Mouse (Mus musculus) NIH3T3 (cell line): Measurements from ENCODE around the gene Furin.

Experiments used
- DNase-seq: peaks from one replicate; pipeline ENCODE4 v3.0.0-alpha.2; 2012; ENCODE audit warnings: low read depth

Furin gene

GRCm38 (mm10) chr7:80405188-80405695, at the start of gene Furin:
Gene Furin, minus strand, starts transcription at chr7:80405436.
- DNase-seq, result no peak

DNA sequence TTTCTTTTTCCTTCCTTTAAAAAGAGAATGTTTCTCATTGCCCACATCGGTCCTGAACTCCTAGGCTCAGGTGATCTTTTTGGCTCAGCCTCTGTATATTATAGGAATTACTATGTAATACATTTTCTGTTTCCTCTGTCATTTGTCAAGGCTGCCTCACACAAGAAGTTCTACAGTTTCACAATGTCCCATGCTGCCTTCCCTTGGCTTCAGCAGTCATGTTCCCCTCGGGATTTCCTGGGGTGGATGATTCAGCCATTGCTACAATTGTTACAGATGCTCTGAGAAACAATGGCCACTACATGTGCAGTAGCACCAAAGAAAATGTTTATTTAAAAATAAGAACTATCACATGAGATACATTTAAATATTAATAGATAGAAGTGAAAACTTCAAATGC, 49.5 kb upstream of the Furin start:
- peak; percentile 56 for DNase-seq

- no peak for DNase-seq
Measured at GRCm38 (mm10) chr7:80453997-80454396, 48.8 kb upstream of the Furin start.

DNA sequence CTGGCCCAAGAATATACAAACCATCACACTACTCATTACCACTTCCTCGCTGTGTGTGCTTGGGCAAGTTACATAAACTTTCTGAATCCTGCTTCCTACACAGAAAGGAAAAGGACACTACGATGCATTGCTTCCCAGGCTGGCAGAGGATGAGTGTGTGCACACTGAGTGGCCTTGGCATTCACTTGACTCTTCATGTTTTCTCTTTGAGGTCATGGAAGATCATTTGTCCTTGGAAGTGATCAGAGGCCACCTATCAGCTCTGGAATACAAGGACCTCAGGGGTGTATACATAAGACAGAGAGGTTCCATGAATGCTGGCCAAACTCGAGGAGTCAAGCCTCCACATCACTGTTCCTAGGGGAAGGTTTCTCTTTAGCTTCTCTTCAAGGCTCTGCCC, 47.9 kb upstream of the Furin start:
- DNase-seq, result no peak

DNA sequence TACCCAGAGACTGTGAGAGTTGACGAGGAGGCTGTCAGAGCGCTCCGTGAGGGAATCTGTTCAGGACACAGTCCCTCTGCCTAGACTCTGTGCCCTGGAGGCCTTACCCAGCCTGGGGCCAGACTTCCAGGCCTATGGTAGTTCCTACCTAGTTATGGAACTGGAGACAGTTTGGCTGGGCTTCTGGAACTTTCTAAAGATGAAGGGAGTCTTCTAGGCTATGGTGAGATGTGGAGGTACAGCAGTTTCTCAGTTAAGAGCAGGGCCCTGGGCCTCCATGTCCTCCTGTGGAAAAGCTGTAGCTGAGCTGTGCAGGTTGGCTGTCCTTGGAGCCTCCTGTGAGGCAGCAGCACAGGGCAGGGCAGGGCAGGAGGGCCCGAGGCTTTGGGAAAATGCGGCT, 47.0 kb upstream of the Furin start:
- no peak for DNase-seq

GRCm38 (mm10) chr7:80451550-80452232, 46.5 kb upstream of the Furin start:
- no peak for DNase-seq

- no peak for DNase-seq
Measured at GRCm38 (mm10) chr7:80450354-80450753, 45.1 kb upstream of the Furin start.

GRCm38 (mm10) chr7:80449620-80450091, 44.4 kb upstream of the Furin start:
- no peak for DNase-seq

- no peak for DNase-seq
Measured at GRCm38 (mm10) chr7:80447336-80447735, 42.1 kb upstream of the Furin start.

- peak; percentile 51 for DNase-seq
Measured at GRCm38 (mm10) chr7:80446221-80446878, 41.1 kb upstream of the Furin start.

- DNase-seq, result no peak
Measured at GRCm38 (mm10) chr7:80445492-80445891, 40.3 kb upstream of the Furin start.

DNA sequence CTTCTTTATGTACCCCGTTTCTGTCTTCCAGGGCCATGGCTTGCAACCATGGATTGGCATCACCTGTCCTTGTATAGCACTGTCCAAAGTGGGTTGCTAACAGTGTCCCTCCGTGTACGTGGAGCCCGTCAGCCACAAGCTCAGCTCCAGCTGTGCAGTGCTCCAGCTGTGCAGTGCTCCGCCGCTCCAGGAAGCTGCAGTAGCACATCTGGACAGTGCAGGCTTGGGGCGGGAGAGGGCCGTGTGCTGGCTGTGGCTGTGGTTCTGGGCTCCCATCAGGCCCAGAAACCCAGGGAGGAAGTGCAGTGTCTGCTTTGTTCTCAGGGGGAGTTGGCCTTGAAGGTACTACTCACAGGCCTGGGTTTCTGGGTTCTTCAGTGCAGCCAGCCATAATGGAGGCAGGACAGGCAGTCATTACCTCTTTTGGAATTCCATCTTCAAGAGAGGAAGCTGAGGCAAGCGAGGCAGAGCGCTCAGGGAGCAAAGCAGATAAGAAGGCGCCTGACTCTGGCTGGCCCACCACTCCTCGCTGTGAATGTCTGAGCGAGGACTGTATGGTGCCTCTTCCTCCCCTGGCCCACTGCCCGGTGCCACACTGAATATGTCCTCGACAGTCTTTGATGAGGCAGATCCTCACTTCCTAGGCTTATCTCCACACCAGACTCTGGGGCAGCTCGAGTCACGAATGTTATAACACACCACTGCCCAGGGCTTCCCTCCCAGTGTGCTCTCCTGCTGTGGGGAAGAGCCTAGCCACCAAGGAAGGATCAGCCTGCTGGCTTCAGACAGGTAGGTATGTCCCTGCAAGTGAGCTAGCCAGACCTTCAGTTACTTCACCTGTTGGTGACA, 39.4 kb upstream of the Furin start:
- DNase-seq, result no peak

DNA sequence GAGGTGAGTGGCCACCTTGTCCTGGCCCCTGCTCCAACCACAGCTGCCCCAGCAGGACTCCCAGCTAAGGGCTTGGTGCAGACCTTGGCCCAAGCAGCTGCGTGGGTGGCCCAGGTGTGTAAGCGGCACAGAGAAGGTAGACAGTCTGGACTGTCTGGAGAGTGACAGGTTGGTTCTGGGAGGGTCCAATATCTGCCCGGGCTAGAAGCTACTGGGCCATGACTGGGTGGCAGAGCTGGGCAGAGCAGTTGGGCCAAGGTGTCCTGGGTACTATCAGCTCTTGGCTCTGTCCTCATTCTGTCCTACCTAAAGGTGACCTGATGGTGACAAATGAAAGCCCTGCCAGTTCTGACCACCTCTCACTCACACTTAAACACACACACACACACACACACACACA, 37.9 kb upstream of the Furin start:
- DNase-seq, result no peak

DNA sequence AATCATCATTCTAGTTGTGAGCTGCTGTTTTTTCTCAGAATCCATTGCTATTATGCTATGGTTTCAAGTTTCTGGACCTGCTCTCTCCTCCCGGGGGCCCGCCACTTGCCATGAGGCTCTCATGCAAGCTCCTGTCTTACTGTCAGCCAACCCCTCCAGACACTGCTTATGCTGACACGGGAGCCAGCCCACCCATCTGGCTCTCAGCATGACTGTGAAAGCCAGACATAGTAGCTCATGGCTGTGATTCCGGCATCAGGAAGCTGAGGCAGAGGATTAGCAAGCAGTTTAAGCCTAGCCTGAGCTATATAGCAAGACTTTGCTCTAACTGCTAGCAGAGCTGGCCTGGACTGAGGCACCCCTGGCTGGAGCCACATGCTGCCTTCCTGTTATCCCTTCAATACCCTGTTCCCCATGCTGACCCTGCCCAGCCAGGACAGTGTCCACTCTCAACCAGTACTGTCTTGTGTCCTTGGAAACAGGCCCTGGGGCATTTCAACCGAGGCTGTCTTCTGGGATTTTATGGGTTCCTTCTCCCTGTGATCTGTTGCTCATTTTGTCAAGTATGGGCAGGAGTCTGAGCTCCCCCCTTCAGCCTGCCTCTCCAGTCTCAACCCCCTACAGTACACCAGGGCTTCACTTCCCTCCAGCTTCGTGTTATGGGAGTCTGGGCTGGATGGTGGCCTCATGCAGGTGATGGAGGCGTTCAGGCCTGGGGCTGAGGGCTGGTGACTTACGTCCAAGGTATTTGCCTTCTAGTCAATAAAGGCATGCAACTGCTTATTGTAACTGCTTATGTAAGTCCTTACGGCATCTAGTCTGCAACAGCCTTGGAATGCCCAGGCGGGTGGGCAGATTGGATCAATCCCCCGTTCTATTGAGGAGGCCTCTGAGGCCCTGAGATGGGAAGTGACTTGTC, 37.0 kb upstream of the Furin start:
- DNase-seq, result peak; percentile 85

DNA sequence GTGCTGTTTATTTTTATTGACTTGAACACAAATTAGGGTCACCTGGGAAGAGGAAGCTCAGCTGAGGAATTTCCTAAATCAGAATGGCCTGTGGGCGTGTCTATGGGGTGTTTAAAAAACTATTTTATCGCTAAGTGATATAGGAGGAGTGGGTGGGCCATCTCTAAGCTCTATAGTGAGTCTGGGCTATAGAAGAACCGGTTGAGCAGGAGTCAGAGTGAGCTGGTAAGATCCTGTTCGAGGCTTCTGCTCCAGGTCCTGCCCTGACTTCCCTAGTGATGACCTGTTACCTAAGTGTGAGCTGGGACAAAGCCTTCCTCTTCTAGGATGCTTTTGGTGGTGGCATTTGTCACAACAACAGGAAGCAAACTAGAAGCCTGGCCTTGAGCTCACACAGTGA, 35.4 kb upstream of the Furin start:
- DNase-seq, result no peak

DNA sequence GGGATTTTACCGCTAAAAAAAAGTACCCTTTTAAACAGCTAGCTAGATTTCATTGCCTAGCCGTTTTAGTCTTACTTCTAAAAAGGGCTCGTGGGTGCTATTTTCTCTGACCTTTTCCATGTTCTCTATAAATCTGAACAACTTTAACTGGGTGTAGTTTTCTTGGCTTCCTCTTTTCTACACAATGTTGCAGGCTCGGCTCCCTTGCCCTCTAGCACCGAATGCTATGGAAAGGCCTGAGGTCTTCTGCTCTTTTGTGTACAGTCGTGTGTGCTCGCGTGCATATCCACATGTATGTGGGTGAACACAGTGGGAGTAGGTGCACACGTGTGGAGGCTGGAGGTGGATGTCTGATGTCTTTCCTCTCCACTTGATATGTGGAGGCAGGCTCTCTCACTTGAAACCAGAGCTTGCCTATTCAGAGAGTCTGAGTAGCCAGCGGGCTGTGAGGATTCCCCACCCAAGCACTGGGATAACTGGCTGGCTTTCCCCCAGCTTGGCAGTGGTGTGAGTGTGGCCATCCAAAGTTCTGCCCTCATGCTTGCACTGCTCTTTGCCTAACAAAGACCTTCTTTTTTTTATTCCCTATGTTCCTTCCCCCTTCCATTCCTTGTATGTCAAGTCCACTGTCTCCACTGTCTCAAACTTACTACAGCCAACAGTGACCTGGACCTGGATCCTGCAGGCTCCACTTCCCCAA, 34.7 kb upstream of the Furin start:
- DNase-seq, result peak; percentile 70

GRCm38 (mm10) chr7:80439032-80439760, 34.0 kb upstream of the Furin start:
- DNase-seq, result peak; percentile 49

- DNase-seq, result no peak
Measured at GRCm38 (mm10) chr7:80436571-80436970, 31.3 kb upstream of the Furin start.

GRCm38 (mm10) chr7:80435594-80435993, 30.4 kb upstream of the Furin start:
- peak; percentile 57 for DNase-seq

DNA sequence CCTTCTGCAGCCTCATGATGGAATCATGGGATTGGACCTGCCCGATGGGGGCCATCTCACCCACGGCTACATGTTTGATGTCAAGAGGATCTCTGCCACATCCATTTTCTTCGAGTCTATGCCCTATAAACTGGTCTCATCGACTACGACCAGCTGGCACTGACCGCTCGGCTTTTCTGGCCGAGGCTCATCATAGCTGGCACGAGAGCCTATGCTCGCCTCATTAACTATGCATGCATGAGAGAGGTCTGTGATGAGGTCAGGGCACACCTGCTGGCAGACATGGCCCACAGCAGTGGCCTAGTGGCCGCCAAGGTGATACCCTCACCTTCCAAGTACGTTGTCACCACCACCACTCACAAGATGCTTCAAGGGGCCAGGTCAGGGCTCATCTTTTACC, 24.4 kb upstream of the Furin start:
- no peak for DNase-seq
